Mouse (Mus musculus) embryonic fibroblast, embryonic 13.5 days (primary cell): Measurements from ENCODE around the gene Slc22a18.

ENCODE experiments used
- CTCF ChIP-seq: IDR thresholded peaks from 2 replicates; pipeline ENCODE4 v1.5.1; 2011; ENCODE audit warnings: mild to moderate bottlenecking, control low read depth, low read length, moderate library complexity, borderline replicate concordance; ENCODE audit not compliant: insufficient read depth
- POLR2A ChIP-seq: IDR thresholded peaks from 2 replicates; pipeline ENCODE4 v1.6.1; 2011; ENCODE audit warnings: low read depth, mild to moderate bottlenecking, control low read depth, low read length, moderate library complexity

GRCm38 (mm10) chr7:143447130-143447529 is 26.4 kb upstream of the Slc22a18 start:
- TF ChIP-seq CTCF (no peak), POLR2A (no peak)
